Mouse (Mus musculus): ENCODE measurements around the gene Dusp13.

- TF ChIP-seq CTCF (IDR thresholded peaks at IDR 0.05; ENCODE audit: borderline replicate concordance, insufficient read depth, low read length) (no peak), POLR2A (IDR thresholded peaks at IDR 0.05; ENCODE audit: low read depth, low read length) (no peak)
Observed at GRCm38 (mm10) chr14:21711231-21711630, 39.8 kb downstream of the Dusp13 start.

Data from embryonic fibroblast, embryonic 13.5 days (primary cell).